Mouse (Mus musculus) intestine, embryonic 15.5 days (tissue): ENCODE data around the gene Spop. TPM values are rescaled to one million over a fixed set of nuclear protein-coding genes. Genes with fewer than 3 reads are reported as not detected.

Source experiments
- ATAC-seq: fragments of 200-750 bp; cut with Nextera tagmentation; 2 replicates; pipeline ENCODE4 v1.8.0; 2017; ENCODE audit warnings: moderate TSS enrichment, moderate library complexity
- H3K27ac ChIP-seq: fragments of 300-500 bp; sonication (generic); 2 replicates; pipeline ENCODE4 v1.5.1; 2015; ENCODE audit warnings: mild to moderate bottlenecking, inconsistent platforms
- H3K27me3 ChIP-seq: fragments of 300-500 bp; sonication (generic); replicated peaks from 2 replicates; pipeline ENCODE4 v1.6.1; 2015; ENCODE audit warnings: inconsistent platforms
- H3K36me3 ChIP-seq: fragments of 300-500 bp; sonication (generic); 2 replicates; pipeline ENCODE4 v1.6.1; 2015; ENCODE audit warnings: inconsistent platforms
- H3K4me1 ChIP-seq: fragments of 300-500 bp; sonication (generic); replicated peaks from 2 replicates; pipeline ENCODE4 v1.6.1; 2015; ENCODE audit warnings: inconsistent platforms
- H3K4me2 ChIP-seq: fragments of 300-500 bp; sonication (generic); replicated peaks from 2 replicates; pipeline ENCODE4 v1.6.1; 2015; ENCODE audit warnings: mild to moderate bottlenecking, inconsistent platforms
- H3K4me3 ChIP-seq: fragments of 300-500 bp; sonication (generic); replicated peaks from 2 replicates; pipeline ENCODE4 v1.5.1; 2015; ENCODE audit warnings: inconsistent platforms
- H3K9ac ChIP-seq: fragments of 300-500 bp; sonication (generic); 2 replicates; pipeline ENCODE4 v1.6.1; 2015; ENCODE audit warnings: inconsistent platforms
- H3K9me3 ChIP-seq: fragments of 300-500 bp; sonication (generic); 2 replicates; pipeline ENCODE4 v1.6.1; 2016; ENCODE audit warnings: inconsistent platforms
- WGBS: fragments of 180-500 bp; shearing (Covaris S2); methylation state at CpG from one replicate; pipeline ENCODE4 v1.1.7; 2015; 5-methylcytosine and 5-hydroxymethylcytosine counted together
- polyA plus RNA-seq: library from polyadenylated mRNA; unstranded; fragments of >200 nt; fragmentation: Nextera tagmentation; extraction: Ambion mirVana; gene quantifications from 2 replicates; pipeline ENCODE4 v1.2.1, GENCODE M21; 2015

Spop gene
- polyA plus RNA-seq, 1 experiment from 2014 or later = 130 TPM

DNA sequence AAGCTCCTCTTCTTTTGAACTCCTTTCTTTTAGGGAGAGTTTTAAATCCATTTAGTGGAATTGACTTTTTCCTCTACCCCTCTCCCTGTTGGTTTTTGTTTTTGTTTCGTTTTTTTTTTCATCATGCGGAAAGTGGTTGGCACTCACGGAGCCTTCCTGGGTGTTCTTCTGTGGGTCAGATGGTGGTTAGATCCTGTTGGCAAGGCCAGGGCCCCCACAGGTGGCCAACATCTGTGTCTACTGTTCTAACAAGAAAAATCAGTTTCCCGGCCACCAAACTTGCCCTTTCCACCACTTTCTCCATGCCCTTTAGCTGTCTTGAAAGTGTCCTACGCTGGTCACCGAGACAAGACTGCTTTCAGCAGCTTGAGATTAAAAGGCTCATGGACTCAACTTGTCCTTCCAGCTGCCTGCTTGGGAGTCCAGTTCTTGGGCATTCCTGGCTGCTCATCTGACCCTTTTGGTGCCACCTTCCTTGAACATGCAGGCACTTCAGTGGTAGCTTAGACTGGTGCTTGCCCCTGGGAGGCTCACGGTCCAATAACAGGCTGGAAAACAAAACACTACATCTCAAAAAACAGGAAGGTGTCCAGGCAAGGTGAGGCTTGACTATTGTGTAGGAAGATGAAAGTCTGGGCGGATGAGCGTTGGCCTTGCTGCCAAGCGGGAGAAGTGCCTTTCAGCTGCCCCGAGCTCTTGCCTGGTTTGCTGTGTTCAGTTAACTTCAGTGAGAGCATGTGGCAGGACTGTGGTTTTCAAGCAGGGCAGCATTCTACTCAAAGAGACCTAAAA, 21.0 kb upstream of the Spop start:
- 73% methylated on average over 11 of the region's 11 CpGs for WGBS
- H3K4me1 ChIP-seq = no peaks in the 10 kb centered on the region
- no peak overlapping the region for H3K4me2 ChIP-seq
- no peak overlapping the region for H3K4me3 ChIP-seq
- H3K27ac ChIP-seq = no peak overlapping the region
- no peaks in the 10 kb centered on the region for H3K27me3 ChIP-seq
- H3K9ac ChIP-seq = no peak overlapping the region
- peaks cover 5% of the 10 kb centered on the region for H3K36me3 ChIP-seq
- ATAC-seq = no peak
- no peaks in the 10 kb centered on the region for H3K9me3 ChIP-seq

- no peak for ATAC-seq
- 32% methylated on average over 5 of the region's 5 CpGs for WGBS
- peaks cover 3% of the 10 kb centered on the region for H3K36me3 ChIP-seq
- no peak overlapping the region for H3K27ac ChIP-seq
- no peak overlapping the region for H3K9ac ChIP-seq
- H3K9me3 ChIP-seq = no peaks in the 10 kb centered on the region
- H3K27me3 ChIP-seq = no peaks in the 10 kb centered on the region
- no peak overlapping the region for H3K4me2 ChIP-seq
- H3K4me1 ChIP-seq = no peaks in the 10 kb centered on the region
- no peak overlapping the region for H3K4me3 ChIP-seq
These were observed 20.4 kb upstream of the Spop start for GRCm38 (mm10) chr11:95393500-95393816.

DNA sequence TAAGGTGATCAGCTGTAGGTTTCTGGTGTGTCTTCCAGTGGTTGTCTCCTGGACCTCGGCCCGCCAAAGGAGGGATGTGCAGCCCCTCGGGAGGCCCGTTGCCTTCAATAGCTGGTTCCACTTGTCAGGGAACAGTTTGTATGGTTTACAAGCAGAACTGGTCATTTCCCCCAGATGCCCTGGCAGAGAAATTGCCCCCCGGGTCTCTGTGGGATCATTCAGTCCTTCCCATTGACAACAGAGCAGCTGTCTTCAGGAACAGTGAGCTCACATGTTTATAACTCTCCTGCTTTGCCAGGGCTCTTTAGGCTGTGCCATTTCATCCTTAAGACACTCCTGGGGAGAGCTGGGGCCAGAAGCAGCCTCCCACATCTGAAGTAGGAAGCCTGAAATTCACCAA, 19.8 kb upstream of the Spop start:
- Histone ChIP-seq H3K9ac (no peak overlapping the region), H3K27me3 (no peaks in the 10 kb centered on the region), H3K27ac (no peak overlapping the region), H3K4me1 (no peaks in the 10 kb centered on the region), H3K9me3 (no peaks in the 10 kb centered on the region), H3K4me2 (no peak overlapping the region), H3K4me3 (no peak overlapping the region), H3K36me3 (no peaks in the 10 kb centered on the region; the same call in 1 of the 2 replicates)
- WGBS = 45% methylated on average over 5 of the region's 5 CpGs
- no peak for ATAC-seq

DNA sequence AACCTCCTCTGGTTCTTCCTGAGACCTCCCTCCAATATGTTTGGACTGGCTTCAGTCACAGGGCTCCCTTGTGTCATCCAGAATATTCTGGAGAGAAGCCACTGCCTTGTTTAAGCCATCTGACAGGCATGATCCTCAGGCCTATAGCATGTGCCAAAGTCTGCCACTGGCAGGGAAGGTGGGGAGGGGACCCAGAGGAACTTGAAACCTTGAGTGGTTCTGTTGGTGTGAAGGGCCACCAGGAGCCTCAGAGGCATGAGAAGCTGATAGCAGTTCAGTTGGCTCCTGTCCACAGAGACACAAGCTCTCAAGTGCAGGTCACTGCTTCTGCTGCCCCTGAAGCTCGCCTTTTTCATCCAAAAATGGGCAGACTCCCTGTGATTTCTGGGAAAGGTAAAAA, 17.3 kb upstream of the Spop start:
- no peak for ATAC-seq
- no peak overlapping the region for H3K9ac ChIP-seq
- H3K27ac ChIP-seq = no peak overlapping the region
- H3K4me1 ChIP-seq = no peaks in the 10 kb centered on the region
- H3K4me2 ChIP-seq = no peak overlapping the region
- no peaks in the 10 kb centered on the region for H3K9me3 ChIP-seq
- H3K36me3 ChIP-seq = no peaks in the 10 kb centered on the region
- 50% methylated on average over 1 of the region's 1 CpGs for WGBS
- H3K27me3 ChIP-seq = peaks cover 5% of the 10 kb centered on the region; the same call in 1 of the 2 replicates
- no peak overlapping the region for H3K4me3 ChIP-seq

DNA sequence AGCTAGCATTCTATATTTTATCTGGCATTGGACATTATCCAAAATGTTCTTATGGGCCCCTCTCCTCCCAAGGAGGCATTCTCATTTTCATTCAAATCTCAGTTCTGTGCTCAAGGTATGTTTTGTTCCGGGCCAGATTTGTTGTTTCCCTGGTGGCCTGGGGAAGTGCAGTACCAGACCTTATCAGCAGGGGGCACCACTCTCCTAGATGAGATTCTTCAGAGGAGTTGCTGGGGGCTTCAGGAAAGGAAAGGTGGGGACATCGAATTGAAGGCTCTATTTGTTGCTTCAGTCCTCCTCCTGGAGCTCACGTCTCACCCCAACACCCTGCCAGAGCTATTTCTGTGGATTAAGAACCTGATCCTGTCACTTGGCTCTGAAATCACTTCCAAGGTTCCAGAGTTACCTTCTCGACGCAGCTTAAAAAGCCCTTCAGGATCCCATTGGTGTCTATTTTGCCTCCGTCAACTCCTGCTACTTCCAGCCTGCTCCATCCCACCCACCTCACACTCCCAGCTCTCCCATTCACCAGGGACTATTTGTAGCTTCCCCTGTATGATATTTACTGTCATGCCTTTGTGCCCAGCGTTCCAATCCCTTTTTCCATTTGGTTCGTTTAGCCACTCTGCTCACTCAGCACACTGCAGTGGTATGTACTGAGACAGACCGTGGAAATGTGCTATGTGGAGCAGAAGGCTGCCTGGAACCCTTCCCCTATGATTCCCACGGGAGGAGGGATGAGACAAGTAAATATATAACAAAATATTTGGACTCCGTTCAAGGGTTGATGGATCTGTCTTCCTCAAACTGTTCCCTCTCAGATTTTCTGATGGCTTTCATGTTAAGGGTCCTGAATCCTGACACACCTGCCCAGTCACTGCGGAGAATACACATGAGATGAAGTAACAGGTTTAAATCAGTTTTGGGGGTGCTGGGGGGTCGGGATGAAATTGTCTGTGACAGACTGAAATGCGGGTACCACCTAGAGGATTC, 15.7 kb upstream of the Spop start:
- Histone ChIP-seq H3K9ac (no peak overlapping the region), H3K4me2 (peak overlapping the region; percentile 27; the same call in 1 of the 2 replicates), H3K4me1 (no peaks in the 10 kb centered on the region), H3K9me3 (no peaks in the 10 kb centered on the region), H3K36me3 (no peaks in the 10 kb centered on the region), H3K4me3 (no peak overlapping the region), H3K27ac (no peak overlapping the region), H3K27me3 (peaks cover 5% of the 10 kb centered on the region; the same call in 1 of the 2 replicates)
- 52% methylated on average over 14 of the region's 14 CpGs for WGBS
- ATAC-seq = no peak

DNA sequence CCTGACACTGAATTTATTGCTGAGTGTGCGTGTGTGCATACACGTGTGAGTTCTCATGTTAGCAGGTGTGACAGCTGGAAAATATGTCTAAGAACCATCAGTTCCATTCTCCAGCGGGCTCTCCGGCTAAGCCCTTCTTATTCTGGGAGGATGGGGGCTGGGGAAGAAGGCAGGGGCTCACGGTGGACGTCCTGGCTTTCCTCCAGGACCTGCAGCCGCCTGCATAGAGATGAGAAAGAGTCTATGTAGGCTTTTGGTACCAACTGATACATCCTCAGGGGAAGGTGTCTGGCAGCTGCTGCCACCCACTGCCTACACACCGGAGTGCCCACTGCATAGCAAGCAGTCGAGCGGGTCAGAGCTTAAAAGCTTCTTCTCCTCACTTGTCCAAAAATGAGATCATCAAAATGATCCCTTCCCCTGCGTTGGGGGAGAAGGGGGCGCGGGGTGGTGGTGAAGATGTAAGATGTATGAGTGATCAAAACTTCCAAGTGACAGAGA, 14.3 kb upstream of the Spop start:
- H3K27ac ChIP-seq = no peak overlapping the region
- H3K4me1 ChIP-seq = no peaks in the 10 kb centered on the region; the same call in 1 of the 2 replicates
- H3K27me3 ChIP-seq = peaks cover 5% of the 10 kb centered on the region; the same call in 1 of the 2 replicates
- no peaks in the 10 kb centered on the region for H3K9me3 ChIP-seq
- no peak overlapping the region for H3K4me2 ChIP-seq
- H3K36me3 ChIP-seq = no peaks in the 10 kb centered on the region
- H3K4me3 ChIP-seq = no peak overlapping the region
- WGBS = 66% methylated on average over 13 of the region's 13 CpGs
- no peak overlapping the region for H3K9ac ChIP-seq
- no peak for ATAC-seq

DNA sequence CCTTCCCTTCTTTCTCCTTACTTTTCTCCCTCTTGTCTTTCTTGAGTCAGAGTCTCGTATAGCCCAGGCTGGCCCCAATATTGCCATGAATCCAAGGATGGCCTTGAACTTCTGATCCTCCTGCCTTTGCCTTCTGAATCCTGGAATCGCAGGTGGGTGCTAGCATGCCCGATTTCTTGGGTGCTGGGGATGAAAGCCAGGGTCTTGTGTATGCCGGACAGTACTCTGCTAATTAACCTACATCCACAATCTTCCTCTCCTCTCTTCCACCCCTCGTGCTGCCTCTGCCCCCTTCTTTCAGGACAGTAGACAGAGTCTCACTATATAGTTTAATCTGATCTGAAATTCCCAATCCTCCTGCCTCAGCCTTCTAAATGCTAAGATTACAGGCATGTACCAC, 12.3 kb upstream of the Spop start:
- no peak overlapping the region for H3K4me3 ChIP-seq
- no peak for ATAC-seq
- H3K4me2 ChIP-seq = no peak overlapping the region
- 85% methylated on average over 5 of the region's 5 CpGs for WGBS
- no peaks in the 10 kb centered on the region for H3K36me3 ChIP-seq
- H3K27ac ChIP-seq = no peak overlapping the region
- no peaks in the 10 kb centered on the region for H3K9me3 ChIP-seq
- peaks cover 5% of the 10 kb centered on the region; the same call in 1 of the 2 replicates for H3K27me3 ChIP-seq
- H3K4me1 ChIP-seq = no peaks in the 10 kb centered on the region; the same call in 1 of the 2 replicates
- H3K9ac ChIP-seq = no peak overlapping the region

DNA sequence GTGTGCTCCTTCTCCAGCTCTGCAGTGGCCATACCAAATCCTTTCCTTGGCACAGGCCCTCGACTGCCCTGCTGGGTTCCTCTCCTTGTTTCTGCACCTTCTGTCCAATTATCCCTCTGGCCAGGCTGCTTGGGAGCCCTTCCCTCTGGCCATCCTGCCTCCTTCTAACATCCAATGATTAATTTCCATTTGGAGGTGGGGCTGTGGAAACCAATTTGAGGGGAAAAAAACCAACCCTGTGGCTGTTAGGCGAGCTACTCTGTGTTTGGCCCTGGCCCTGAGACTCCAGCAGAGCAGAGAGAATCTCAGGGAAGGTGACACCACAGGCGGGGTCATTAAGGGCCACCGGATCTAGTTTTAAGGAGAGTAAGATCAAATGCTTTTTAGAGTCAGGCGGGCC, 11.7 kb upstream of the Spop start:
- no peaks in the 10 kb centered on the region for H3K36me3 ChIP-seq
- no peak overlapping the region for H3K27ac ChIP-seq
- no peak overlapping the region for H3K4me3 ChIP-seq
- H3K9ac ChIP-seq = no peak overlapping the region
- no peaks in the 10 kb centered on the region; the same call in 1 of the 2 replicates for H3K4me1 ChIP-seq
- ATAC-seq = no peak
- H3K4me2 ChIP-seq = no peak overlapping the region
- WGBS = 26% methylated on average over 5 of the region's 5 CpGs
- H3K9me3 ChIP-seq = no peaks in the 10 kb centered on the region
- peaks cover 5% of the 10 kb centered on the region; the same call in 1 of the 2 replicates for H3K27me3 ChIP-seq

DNA sequence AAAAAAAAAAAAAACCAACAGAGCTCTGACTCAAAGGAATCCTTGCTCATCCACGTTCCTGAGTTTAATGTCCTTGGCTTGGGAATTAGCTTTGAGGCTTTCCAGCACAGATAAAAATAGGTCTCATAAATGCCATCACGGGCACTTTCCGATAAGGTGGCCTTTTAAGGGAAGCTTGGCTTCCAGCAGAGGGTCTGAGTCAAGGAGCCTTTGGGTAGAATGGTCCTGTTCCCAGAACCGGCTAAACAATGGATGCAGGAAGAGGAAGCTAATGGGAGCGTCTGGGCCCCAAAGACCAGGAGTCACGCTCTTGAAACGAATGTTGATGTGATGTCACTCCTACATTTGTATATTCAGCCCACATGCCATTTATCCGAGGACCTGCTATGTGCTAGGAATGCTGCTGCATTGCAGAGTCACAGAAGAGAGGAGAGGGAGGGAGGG, 11.2 kb upstream of the Spop start:
- H3K27me3 ChIP-seq = peaks cover 5% of the 10 kb centered on the region; the same call in 1 of the 2 replicates
- no peak for ATAC-seq

GRCm38 (mm10) chr11:95403382-95404340, 10.2 kb upstream of the Spop start:
- WGBS = 75% methylated on average over 16 of the region's 16 CpGs
- H3K4me2 ChIP-seq = no peak overlapping the region
- no peak for ATAC-seq
- no peak overlapping the region for H3K9ac ChIP-seq
- H3K9me3 ChIP-seq = no peaks in the 10 kb centered on the region
- no peaks in the 10 kb centered on the region; the same call in 1 of the 2 replicates for H3K4me1 ChIP-seq
- peaks cover 5% of the 10 kb centered on the region; the same call in 1 of the 2 replicates for H3K27me3 ChIP-seq
- no peaks in the 10 kb centered on the region for H3K36me3 ChIP-seq
- H3K4me3 ChIP-seq = no peak overlapping the region
- no peak overlapping the region; the same call in 1 of the 2 replicates for H3K27ac ChIP-seq

More for the DNA sequence above, 11.2 kb upstream of the Spop start:
- 26% methylated on average over 8 of the region's 8 CpGs for WGBS
- H3K4me2 ChIP-seq = no peak overlapping the region
- no peaks in the 10 kb centered on the region for H3K9me3 ChIP-seq
- H3K4me3 ChIP-seq = no peak overlapping the region
- H3K27ac ChIP-seq = no peak overlapping the region
- H3K9ac ChIP-seq = no peak overlapping the region
- H3K4me1 ChIP-seq = no peaks in the 10 kb centered on the region; the same call in 1 of the 2 replicates
- no peaks in the 10 kb centered on the region for H3K36me3 ChIP-seq

DNA sequence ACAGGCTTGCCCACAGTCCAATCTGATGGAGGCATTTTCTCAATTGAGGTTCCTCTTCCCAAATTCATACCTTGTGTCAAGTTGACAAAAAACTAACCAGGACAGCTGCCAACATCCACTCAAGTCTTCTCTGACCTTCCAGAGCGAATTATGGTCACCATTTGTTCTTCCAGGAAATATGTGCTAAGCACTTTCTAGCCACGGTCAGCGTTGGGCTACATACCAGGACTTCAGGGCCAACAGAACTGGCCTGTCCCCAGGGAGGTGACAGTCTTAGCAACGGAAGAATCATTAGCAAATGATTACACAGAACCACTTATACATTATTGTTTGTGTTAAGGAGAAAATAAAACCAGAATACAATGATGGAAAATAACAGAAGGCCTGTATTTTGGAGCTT, 8.1 kb upstream of the Spop start:
- 74% methylated on average over 4 of the region's 4 CpGs for whole genome bisulfite sequencing
- Histone ChIP-seq H3K36me3 (no peaks in the 10 kb centered on the region), H3K9me3 (no peaks in the 10 kb centered on the region), H3K27me3 (no peaks in the 10 kb centered on the region), H3K4me3 (no peak overlapping the region), H3K4me2 (no peak overlapping the region), H3K27ac (no peak overlapping the region), H3K9ac (no peak overlapping the region), H3K4me1 (no peaks in the 10 kb centered on the region; the same call in 1 of the 2 replicates)
- no peak for ATAC-seq
